Mouse (Mus musculus) kidney, embryonic 14.5 days (tissue): Measurements from ENCODE around the gene Atg5. TPM values are rescaled to one million over a fixed set of nuclear protein-coding genes. Genes with fewer than 3 reads are reported as not detected.

Source experiments
- ATAC-seq: fragments of 200-750 bp; cut with Nextera tagmentation; 2 replicates; pipeline ENCODE4 v1.8.0; 2017; ENCODE audit warnings: moderate number of reproducible peaks, mild to moderate bottlenecking, moderate TSS enrichment, moderate library complexity; ENCODE audit not compliant: low FRiP score, low TSS enrichment
- H3K27ac ChIP-seq: fragments of 300-500 bp; sonication (generic); 2 replicates; pipeline ENCODE4 v1.5.1; 2014; ENCODE audit warnings: low read depth, mild to moderate bottlenecking, low read length, moderate library complexity, mixed read lengths
- H3K27me3 ChIP-seq: fragments of 300-500 bp; sonication (generic); 2 replicates; pipeline ENCODE4 v1.6.1; 2014; ENCODE audit warnings: mild to moderate bottlenecking, low read length; ENCODE audit not compliant: control insufficient read depth, insufficient read depth
- H3K36me3 ChIP-seq: fragments of 300-500 bp; sonication (generic); 2 replicates; pipeline ENCODE4 v1.6.1; 2014; ENCODE audit warnings: low read length, mixed read lengths; ENCODE audit not compliant: control insufficient read depth, insufficient read depth
- H3K4me1 ChIP-seq: fragments of 300-500 bp; sonication (generic); 2 replicates; pipeline ENCODE4 v1.6.1; 2014; ENCODE audit warnings: low read length, mixed read lengths; ENCODE audit not compliant: control insufficient read depth, insufficient read depth
- H3K4me2 ChIP-seq: fragments of 300-500 bp; sonication (generic); replicated peaks from 2 replicates; pipeline ENCODE4 v1.6.1; 2014; ENCODE audit warnings: low read depth, mild to moderate bottlenecking, low read length
- H3K4me3 ChIP-seq: fragments of 300-500 bp; sonication (generic); 2 replicates; pipeline ENCODE4 v1.5.1; 2014; ENCODE audit warnings: mild to moderate bottlenecking, low read length
- H3K9ac ChIP-seq: fragments of 300-500 bp; sonication (generic); 2 replicates; pipeline ENCODE4 v1.6.1; 2014; ENCODE audit warnings: low read depth, mild to moderate bottlenecking, low read length, moderate library complexity
- H3K9me3 ChIP-seq: fragments of 300-500 bp; sonication (generic); 2 replicates; pipeline ENCODE4 v1.6.1; 2016; ENCODE audit warnings: low read length; ENCODE audit not compliant: control insufficient read depth
- WGBS: fragments of 180-500 bp; shearing (Covaris S2); extraction: QIAGEN DNeasy Blood & Tissue Kit; methylation state at CpG from one replicate; pipeline ENCODE4 v1.1.7; 2014; 5-methylcytosine and 5-hydroxymethylcytosine counted together
- polyA plus RNA-seq: library from polyadenylated mRNA; unstranded; fragments of >200 nt; fragmentation: Nextera tagmentation; extraction: Ambion mirVana; gene quantifications from 2 replicates; pipeline ENCODE4 v1.2.1, GENCODE M21; 2014

Atg5 gene
- polyA plus RNA-seq, 1 experiment from 2014 or later: 50.2 TPM

DNA sequence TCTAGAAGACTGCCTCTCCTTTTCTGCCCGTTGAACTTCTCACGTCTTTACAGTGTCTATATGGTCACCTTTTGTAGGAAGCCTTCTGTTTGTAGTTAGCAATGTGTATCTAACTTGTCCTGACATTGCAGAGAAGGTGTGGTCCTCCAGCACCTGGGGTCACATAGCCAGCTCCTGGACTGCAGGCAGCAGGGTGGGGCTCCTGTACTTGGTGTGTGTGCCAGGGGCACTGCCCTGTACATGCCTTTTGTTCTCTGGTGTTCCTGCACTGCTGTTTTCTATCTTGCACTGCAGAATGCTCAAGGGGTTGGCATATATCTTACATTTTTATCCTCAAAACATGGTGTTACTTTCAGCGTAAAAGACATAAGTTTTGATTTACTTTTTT is 36.2 kb downstream of the Atg5 start:
- Histone ChIP-seq H3K36me3 (peaks cover 14% of the 10 kb centered on the region), H3K4me2 (no peak overlapping the region), H3K27me3 (no peaks in the 10 kb centered on the region), H3K9me3 (no peaks in the 10 kb centered on the region), H3K4me1 (no peaks in the 10 kb centered on the region), H3K27ac (no peak overlapping the region), H3K4me3 (no peak overlapping the region), H3K9ac (no peak overlapping the region)
- 90% methylated on average over 3 of the region's 3 CpGs for WGBS
- no peak for ATAC-seq

DNA sequence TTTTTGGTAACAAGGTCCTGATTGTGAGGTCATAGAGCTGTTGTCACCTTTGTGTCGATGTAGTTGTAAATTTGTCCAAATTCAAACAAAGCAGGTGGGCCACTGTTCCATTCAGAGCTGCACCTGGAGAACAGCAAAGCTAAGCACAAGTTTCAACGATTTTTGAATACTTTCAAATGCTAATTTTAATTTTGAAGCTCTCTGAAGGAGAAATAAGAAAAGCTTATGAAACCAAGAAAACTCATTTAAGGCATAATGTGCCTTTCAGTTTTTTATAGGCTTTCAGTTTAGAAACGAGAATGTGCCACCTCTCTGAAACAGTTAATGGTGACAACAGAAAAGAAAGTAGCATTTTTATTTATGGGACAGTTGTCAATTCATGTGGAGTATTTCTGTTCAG is 36.7 kb downstream of the Atg5 start:
- H3K36me3 ChIP-seq: peaks cover 14% of the 10 kb centered on the region
- no peak overlapping the region for H3K4me3 ChIP-seq
- no peak overlapping the region for H3K9ac ChIP-seq
- no peak overlapping the region for H3K27ac ChIP-seq
- no peak overlapping the region for H3K4me2 ChIP-seq
- no peak for ATAC-seq
- no peaks in the 10 kb centered on the region for H3K9me3 ChIP-seq
- no peaks in the 10 kb centered on the region for H3K4me1 ChIP-seq
- no peaks in the 10 kb centered on the region for H3K27me3 ChIP-seq
- 87% methylated on average over 3 of the region's 3 CpGs for WGBS

DNA sequence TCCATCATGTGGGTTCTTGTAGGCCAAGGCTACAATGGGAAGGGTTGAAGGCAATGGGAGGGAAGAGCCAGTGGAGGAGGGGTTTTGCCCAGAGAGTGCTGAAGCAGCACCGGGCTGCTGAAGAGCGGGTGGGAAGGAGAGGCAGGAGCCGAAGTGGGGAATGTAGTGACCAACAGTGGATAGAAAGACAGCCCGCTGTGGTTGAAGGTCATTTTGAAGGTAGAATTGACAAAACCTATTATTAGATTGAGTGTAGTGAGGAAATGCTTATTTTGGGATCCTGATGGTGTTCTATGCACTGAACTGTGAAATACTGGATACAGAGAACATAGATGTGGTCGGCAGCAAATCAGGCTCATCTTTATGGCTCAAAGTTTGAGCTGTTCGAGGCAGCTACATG is 38.1 kb downstream of the Atg5 start:
- no peak for ATAC-seq
- H3K27me3 ChIP-seq: no peaks in the 10 kb centered on the region
- no peak overlapping the region for H3K4me3 ChIP-seq
- no peaks in the 10 kb centered on the region for H3K4me1 ChIP-seq
- H3K9me3 ChIP-seq: no peaks in the 10 kb centered on the region
- peaks cover 14% of the 10 kb centered on the region for H3K36me3 ChIP-seq
- H3K4me2 ChIP-seq: no peak overlapping the region
- no peak overlapping the region for H3K9ac ChIP-seq
- no peak overlapping the region for H3K27ac ChIP-seq
- WGBS: 95% methylated on average over 6 of the region's 6 CpGs

DNA sequence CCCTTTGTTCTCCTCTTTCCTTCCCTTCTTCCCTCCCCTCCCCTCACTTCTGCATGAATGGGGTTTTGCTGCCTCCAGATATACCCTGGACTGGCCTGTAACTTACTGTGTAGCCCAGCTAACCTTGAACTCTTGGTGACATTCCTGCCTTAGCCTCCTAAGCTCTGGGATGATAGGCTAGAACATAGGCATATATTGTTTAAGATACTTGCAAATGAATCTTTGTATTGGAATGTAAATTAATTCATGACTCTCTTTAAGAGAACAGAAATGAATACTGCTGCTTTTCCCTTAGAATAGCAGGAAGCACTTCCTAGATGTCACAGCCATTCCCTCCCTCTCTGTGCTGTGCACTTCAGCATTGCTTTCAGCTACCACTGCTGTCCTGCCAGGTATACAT is 40.1 kb downstream of the Atg5 start:
- ATAC-seq: no peak
- no peaks in the 10 kb centered on the region for H3K4me1 ChIP-seq
- H3K4me2 ChIP-seq: no peak overlapping the region
- no peaks in the 10 kb centered on the region for H3K9me3 ChIP-seq
- no peaks in the 10 kb centered on the region for H3K27me3 ChIP-seq
- H3K9ac ChIP-seq: no peak overlapping the region
- H3K4me3 ChIP-seq: no peak overlapping the region
- peaks cover 14% of the 10 kb centered on the region for H3K36me3 ChIP-seq
- H3K27ac ChIP-seq: no peak overlapping the region

DNA sequence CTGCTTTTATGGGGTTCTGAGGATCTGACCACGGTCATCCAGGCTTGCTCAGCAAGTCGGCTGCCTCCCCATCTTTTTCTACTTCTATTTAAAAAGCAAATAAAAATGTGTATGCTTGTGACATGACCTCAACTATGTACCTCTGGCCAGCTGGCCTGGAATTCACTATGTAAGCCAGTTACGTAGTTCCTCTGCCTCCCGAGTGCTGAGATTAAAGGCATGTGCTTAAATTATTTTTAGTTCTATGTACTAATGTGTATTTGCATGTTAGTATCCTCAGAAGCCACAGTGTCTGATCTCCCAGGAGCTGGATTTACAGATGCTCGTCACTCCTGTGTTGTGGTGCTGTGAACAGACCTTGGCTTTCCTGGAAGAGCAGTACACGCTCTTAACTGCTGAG is 41.1 kb downstream of the Atg5 start:
- Histone ChIP-seq H3K36me3 (peaks cover 5% of the 10 kb centered on the region), H3K4me2 (no peak overlapping the region), H3K4me3 (no peak overlapping the region), H3K27me3 (no peaks in the 10 kb centered on the region), H3K27ac (no peak overlapping the region), H3K9me3 (no peaks in the 10 kb centered on the region), H3K9ac (no peak overlapping the region), H3K4me1 (no peaks in the 10 kb centered on the region)
- no peak for ATAC-seq
- WGBS: 89% methylated on average over 6 of the region's 6 CpGs

DNA sequence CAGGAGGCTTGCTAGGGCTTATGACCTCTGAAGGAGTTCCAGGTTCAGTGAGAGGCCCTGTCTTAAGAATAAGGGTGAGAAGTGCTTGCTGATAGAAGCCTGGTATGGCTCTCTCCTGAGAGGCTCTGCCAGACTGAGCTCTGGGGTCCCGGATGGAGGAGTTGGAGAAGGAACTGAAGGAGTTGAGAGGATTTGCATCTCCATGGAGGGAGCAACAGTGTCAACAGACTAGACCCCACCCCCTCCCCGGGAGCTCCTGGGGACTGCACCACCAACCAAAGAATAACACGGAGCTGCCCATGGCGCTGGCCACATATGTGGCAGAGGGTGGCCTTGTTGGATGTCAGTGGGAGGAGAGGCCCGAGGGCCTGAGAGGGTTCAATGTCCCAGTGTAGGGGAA is 47.1 kb downstream of the Atg5 start:
- no peak overlapping the region for H3K27ac ChIP-seq

DNA sequence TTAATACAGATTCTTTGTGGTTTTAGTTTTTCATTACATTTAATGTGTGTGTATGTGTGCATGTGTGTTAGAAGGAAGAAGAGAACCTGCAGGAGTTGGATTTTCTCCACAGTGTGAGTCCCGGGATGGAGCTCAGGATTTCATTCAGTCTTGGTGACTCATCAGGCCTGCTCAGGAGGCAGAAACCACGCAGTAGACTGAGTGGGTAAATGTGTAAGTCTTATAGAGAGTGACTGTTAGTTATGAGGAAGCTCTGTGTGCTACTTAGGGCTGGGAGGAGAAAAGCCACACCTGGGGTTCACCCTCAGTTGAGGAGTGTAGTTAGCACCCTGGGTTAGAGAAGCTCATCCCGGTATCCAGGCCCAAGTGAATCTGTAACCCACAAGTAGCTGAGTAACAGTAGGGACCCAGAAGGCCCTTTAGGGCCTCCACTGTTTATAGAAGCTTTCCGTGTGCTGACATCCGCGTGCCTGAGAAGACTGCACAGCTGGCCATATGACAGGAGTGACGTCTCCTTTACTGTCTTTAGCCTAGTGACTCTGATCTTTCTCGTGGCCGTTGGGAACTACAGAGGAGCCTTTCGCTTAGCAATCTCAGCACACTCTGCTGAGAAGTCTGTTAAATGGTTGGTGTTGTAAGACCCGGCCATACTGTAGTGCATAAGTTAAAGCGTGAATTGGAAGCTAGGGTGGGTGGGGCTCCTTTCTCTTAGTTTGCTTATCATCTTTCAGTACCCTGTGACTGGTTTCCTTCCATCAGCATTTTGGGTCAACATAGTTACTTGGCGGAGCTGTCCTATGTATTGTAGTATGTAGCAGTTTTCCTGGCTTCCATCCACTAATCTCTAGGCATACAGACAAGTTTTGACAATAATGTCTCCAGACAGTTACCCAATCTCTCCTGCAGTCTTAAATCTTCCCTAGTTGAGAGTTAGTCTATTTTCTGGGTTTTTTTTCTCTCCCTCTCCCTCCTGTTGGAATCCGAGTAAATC is 48.4 kb downstream of the Atg5 start:
- Histone ChIP-seq H3K9me3 (no peaks in the 10 kb centered on the region), H3K27me3 (no peaks in the 10 kb centered on the region), H3K4me1 (no peaks in the 10 kb centered on the region), H3K4me3 (no peak overlapping the region), H3K9ac (no peak overlapping the region), H3K4me2 (no peak overlapping the region), H3K27ac (no peak overlapping the region), H3K36me3 (no peaks in the 10 kb centered on the region; the same call in 1 of the 2 replicates)
- no peak for ATAC-seq
- WGBS: 81% methylated on average over 14 of the region's 14 CpGs

More for the DNA sequence above, 47.1 kb downstream of the Atg5 start:
- no peak overlapping the region for H3K9ac ChIP-seq
- H3K27me3 ChIP-seq: no peaks in the 10 kb centered on the region
- H3K4me1 ChIP-seq: no peaks in the 10 kb centered on the region
- no peak for ATAC-seq
- H3K4me3 ChIP-seq: no peak overlapping the region
- H3K36me3 ChIP-seq: no peaks in the 10 kb centered on the region; the same call in 1 of the 2 replicates
- no peak overlapping the region for H3K4me2 ChIP-seq
- 41% methylated on average over 5 of the region's 5 CpGs for WGBS
- no peaks in the 10 kb centered on the region for H3K9me3 ChIP-seq

DNA sequence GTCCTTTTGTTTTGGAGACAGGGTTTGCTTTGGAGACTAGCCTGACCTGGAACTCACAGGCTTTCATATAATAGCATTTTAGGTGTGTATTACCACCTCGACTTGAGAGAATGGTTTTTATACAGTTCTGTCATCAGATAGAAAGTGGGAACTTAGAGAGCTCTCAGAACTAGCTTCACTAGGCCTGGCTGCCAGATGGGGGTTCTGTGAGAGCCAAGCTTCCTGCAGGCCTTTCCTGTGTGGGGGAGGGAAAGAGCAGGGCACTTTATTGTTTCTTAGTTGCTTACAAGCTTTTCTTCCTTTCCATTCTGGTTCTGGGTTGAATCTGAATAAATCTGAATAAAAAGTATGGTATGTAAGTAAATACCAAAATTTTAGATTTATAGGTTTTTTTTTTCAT is 54.0 kb downstream of the Atg5 start:
- WGBS: 73% methylated on average over 1 of the region's 1 CpGs
- no peak overlapping the region for H3K27ac ChIP-seq

DNA sequence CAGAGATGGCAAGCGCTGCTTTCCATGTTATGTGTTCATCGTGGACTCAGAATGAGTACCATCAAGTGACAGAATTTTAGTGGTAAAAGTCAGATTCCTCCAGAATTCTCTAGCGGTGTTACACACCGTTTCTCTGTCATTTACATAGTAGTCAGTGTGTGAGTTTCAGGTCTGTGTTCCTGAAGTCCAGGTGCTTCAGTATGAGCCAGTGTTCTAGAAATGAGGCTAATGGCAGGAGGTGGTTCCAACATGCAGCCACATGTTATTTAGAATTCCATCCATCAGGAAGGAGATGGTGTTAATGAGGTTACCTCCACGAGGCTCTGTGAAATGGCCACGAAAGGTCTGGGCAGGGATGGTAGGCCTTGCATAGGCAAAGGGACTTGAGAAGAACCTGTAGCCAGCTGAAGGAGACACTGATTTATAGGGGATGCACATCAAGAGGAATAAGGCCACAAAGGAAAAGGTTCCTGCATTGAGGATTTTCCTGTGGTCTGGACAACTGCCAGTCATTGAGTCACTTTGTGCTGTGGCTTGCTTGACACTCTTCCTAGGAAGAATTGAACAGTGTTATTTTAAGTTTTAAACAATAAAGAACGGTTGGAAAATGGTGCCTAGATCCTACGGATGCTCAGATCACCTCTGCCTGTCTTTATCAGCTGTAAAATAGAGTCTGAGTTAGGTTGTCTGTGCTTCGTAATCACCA is 55.1 kb downstream of the Atg5 start:
- H3K36me3 ChIP-seq: peaks cover 3% of the 10 kb centered on the region; the same call in 1 of the 2 replicates
- H3K4me1 ChIP-seq: 0 out of 2 replicates have a peak, but pooled peaks cover 2% of the 10 kb centered on the region
- H3K9me3 ChIP-seq: no peaks in the 10 kb centered on the region
- H3K4me2 ChIP-seq: no peak overlapping the region
- H3K9ac ChIP-seq: no peak overlapping the region
- no peaks in the 10 kb centered on the region for H3K27me3 ChIP-seq
- no peak for ATAC-seq
- no peak overlapping the region for H3K27ac ChIP-seq
- 86% methylated on average over 9 of the region's 9 CpGs for WGBS
- H3K4me3 ChIP-seq: no peak overlapping the region

More for the DNA sequence above, 54.0 kb downstream of the Atg5 start:
- Histone ChIP-seq H3K9ac (no peak overlapping the region), H3K4me2 (no peak overlapping the region), H3K4me1 (0 out of 2 replicates have a peak, but pooled peaks cover 2% of the 10 kb centered on the region), H3K27me3 (no peaks in the 10 kb centered on the region), H3K9me3 (no peaks in the 10 kb centered on the region), H3K4me3 (no peak overlapping the region), H3K36me3 (peaks cover 3% of the 10 kb centered on the region; the same call in 1 of the 2 replicates)
- no peak for ATAC-seq
